Mouse (Mus musculus): ENCODE data around the gene Hdc. TPM values are rescaled to one million over a fixed set of nuclear protein-coding genes. Genes with fewer than 3 reads are reported as not detected.
A peak's percentile ranks its signal among the peaks of the same experiment; 100 is the strongest.

Hdc gene
- polyA plus RNA-seq (2014; fragmentation: Nextera tagmentation; extraction: Ambion mirVana), result 1.1 and 1.6 TPM in 2 replicates

- H3K27me3 ChIP-seq (replicated peaks; ENCODE audit: control insufficient read depth, insufficient read depth, low read length), result no peaks in the 10 kb centered on the region
- H3K27ac ChIP-seq (ENCODE audit: low read depth, low read length), result no peak within 1 kb of the TSS
- ATAC-seq (no peak), DNase-seq (ENCODE audit: low spot score) (no peak)
- 73% methylated on average over 14 of the region's 14 CpGs for WGBS
- no peaks in the 10 kb centered on the region for H3K36me3 ChIP-seq (ENCODE audit: control insufficient read depth, insufficient read depth, low read length)
- no peaks in the 10 kb centered on the region for H3K9me3 ChIP-seq (replicated peaks; ENCODE audit: control insufficient read depth, low read length)
- no peak within 1 kb of the TSS for H3K4me3 ChIP-seq (ENCODE audit: low read depth, low read length)
- no peaks in the 10 kb centered on the region for H3K4me1 ChIP-seq (ENCODE audit: control insufficient read depth, insufficient read depth, low read length)
- H3K4me2 ChIP-seq (ENCODE audit: low read length), result no peak within 1 kb of the TSS
- no peak within 1 kb of the TSS for H3K9ac ChIP-seq (ENCODE audit: low read length)
Measured at GRCm38 (mm10) chr2:126619249-126619704, at the start of gene Hdc. Gene Hdc (minus strand): TSS chr2:126619299.

GRCm38 (mm10) chr2:126668621-126669252 is 49.6 kb upstream of the Hdc start:
- Histone ChIP-seq H3K36me3 (ENCODE audit: control insufficient read depth, insufficient read depth, low read length) (no peaks in the 10 kb centered on the region), H3K9ac (ENCODE audit: low read length) (no peak overlapping the region), H3K4me2 (ENCODE audit: low read length) (no peak overlapping the region), H3K27me3 (replicated peaks; ENCODE audit: control insufficient read depth, insufficient read depth, low read length) (no peaks in the 10 kb centered on the region), H3K27ac (ENCODE audit: low read depth, low read length) (no peak overlapping the region), H3K9me3 (replicated peaks; ENCODE audit: control insufficient read depth, low read length) (no peaks in the 10 kb centered on the region), H3K4me3 (ENCODE audit: low read depth, low read length) (no peak overlapping the region), H3K4me1 (ENCODE audit: control insufficient read depth, insufficient read depth, low read length) (peaks cover 17% of the 10 kb centered on the region)
- 92% methylated on average over 5 of the region's 5 CpGs for WGBS
- ATAC-seq, result no peak
- no peak for DNase-seq (ENCODE audit: low spot score)

- ATAC-seq (no peak), DNase-seq (ENCODE audit: low spot score) (no peak)
- H3K27me3 ChIP-seq (replicated peaks; ENCODE audit: control insufficient read depth, insufficient read depth, low read length), result no peaks in the 10 kb centered on the region
- no peaks in the 10 kb centered on the region for H3K9me3 ChIP-seq (replicated peaks; ENCODE audit: control insufficient read depth, low read length)
- no peaks in the 10 kb centered on the region for H3K4me1 ChIP-seq (ENCODE audit: control insufficient read depth, insufficient read depth, low read length)
- no peak overlapping the region for H3K4me2 ChIP-seq (ENCODE audit: low read length)
- H3K27ac ChIP-seq (ENCODE audit: low read depth, low read length), result no peak overlapping the region
- WGBS, result 95% methylated on average over 3 of the region's 3 CpGs
- H3K36me3 ChIP-seq (ENCODE audit: control insufficient read depth, insufficient read depth, low read length), result no peaks in the 10 kb centered on the region
- H3K4me3 ChIP-seq (ENCODE audit: low read depth, low read length), result no peak overlapping the region
- H3K9ac ChIP-seq (ENCODE audit: low read length), result no peak overlapping the region
Measured at GRCm38 (mm10) chr2:126665984-126666383, 46.9 kb upstream of the Hdc start.

- Histone ChIP-seq H3K4me3 (ENCODE audit: low read depth, low read length) (no peak overlapping the region), H3K4me1 (ENCODE audit: control insufficient read depth, insufficient read depth, low read length) (no peaks in the 10 kb centered on the region), H3K27me3 (replicated peaks; ENCODE audit: control insufficient read depth, insufficient read depth, low read length) (no peaks in the 10 kb centered on the region), H3K4me2 (ENCODE audit: low read length) (no peak overlapping the region), H3K36me3 (ENCODE audit: control insufficient read depth, insufficient read depth, low read length) (no peaks in the 10 kb centered on the region), H3K9me3 (replicated peaks; ENCODE audit: control insufficient read depth, low read length) (no peaks in the 10 kb centered on the region), H3K27ac (ENCODE audit: low read depth, low read length) (no peak overlapping the region), H3K9ac (ENCODE audit: low read length) (no peak overlapping the region)
- WGBS, result 61% methylated on average over 4 of the region's 4 CpGs
- ATAC-seq (no peak), DNase-seq (ENCODE audit: low spot score) (peak; percentile 73)
Measured at GRCm38 (mm10) chr2:126663481-126663880, 44.4 kb upstream of the Hdc start.

- no peak for ATAC-seq
- Histone ChIP-seq H3K9ac (ENCODE audit: low read length) (no peak overlapping the region), H3K27ac (ENCODE audit: low read depth, low read length) (no peak overlapping the region), H3K4me2 (ENCODE audit: low read length) (no peak overlapping the region), H3K27me3 (replicated peaks; ENCODE audit: control insufficient read depth, insufficient read depth, low read length) (no peaks in the 10 kb centered on the region), H3K9me3 (replicated peaks; ENCODE audit: control insufficient read depth, low read length) (no peaks in the 10 kb centered on the region), H3K4me3 (ENCODE audit: low read depth, low read length) (no peak overlapping the region), H3K36me3 (ENCODE audit: control insufficient read depth, insufficient read depth, low read length) (peaks cover 45% of the 10 kb centered on the region), H3K4me1 (ENCODE audit: control insufficient read depth, insufficient read depth, low read length) (no peaks in the 10 kb centered on the region)
- DNase-seq (ENCODE audit: low spot score), result no peak
- 90% methylated on average over 4 of the region's 4 CpGs for WGBS
Measured at GRCm38 (mm10) chr2:126652929-126653328, 33.8 kb upstream of the Hdc start.

GRCm38 (mm10) chr2:126647762-126648161 is 28.7 kb upstream of the Hdc start:
- no peak overlapping the region for H3K4me2 ChIP-seq (ENCODE audit: low read length)
- 88% methylated on average over 3 of the region's 3 CpGs for WGBS
- no peaks in the 10 kb centered on the region for H3K27me3 ChIP-seq (replicated peaks; ENCODE audit: control insufficient read depth, insufficient read depth, low read length)
- H3K27ac ChIP-seq (ENCODE audit: low read depth, low read length), result no peak overlapping the region
- no peaks in the 10 kb centered on the region for H3K9me3 ChIP-seq (replicated peaks; ENCODE audit: control insufficient read depth, low read length)
- H3K4me3 ChIP-seq (ENCODE audit: low read depth, low read length), result no peak overlapping the region
- H3K4me1 ChIP-seq (ENCODE audit: control insufficient read depth, insufficient read depth, low read length), result no peaks in the 10 kb centered on the region
- H3K36me3 ChIP-seq (ENCODE audit: control insufficient read depth, insufficient read depth, low read length), result peaks cover 71% of the 10 kb centered on the region
- ATAC-seq (no peak), DNase-seq (ENCODE audit: low spot score) (no peak)
- no peak overlapping the region for H3K9ac ChIP-seq (ENCODE audit: low read length)

GRCm38 (mm10) chr2:126646461-126646860 is 27.4 kb upstream of the Hdc start:
- no peaks in the 10 kb centered on the region for H3K27me3 ChIP-seq (replicated peaks; ENCODE audit: control insufficient read depth, insufficient read depth, low read length)
- H3K36me3 ChIP-seq (ENCODE audit: control insufficient read depth, insufficient read depth, low read length), result peaks cover 62% of the 10 kb centered on the region
- H3K4me1 ChIP-seq (ENCODE audit: control insufficient read depth, insufficient read depth, low read length), result no peaks in the 10 kb centered on the region
- no peak overlapping the region for H3K9ac ChIP-seq (ENCODE audit: low read length)
- no peak for DNase-seq (ENCODE audit: low spot score)
- no peak for ATAC-seq
- WGBS, result 98% methylated on average over 5 of the region's 5 CpGs
- no peak overlapping the region for H3K4me3 ChIP-seq (ENCODE audit: low read depth, low read length)
- no peak overlapping the region for H3K4me2 ChIP-seq (ENCODE audit: low read length)
- no peaks in the 10 kb centered on the region for H3K9me3 ChIP-seq (replicated peaks; ENCODE audit: control insufficient read depth, low read length)
- no peak overlapping the region for H3K27ac ChIP-seq (ENCODE audit: low read depth, low read length)

GRCm38 (mm10) chr2:126644768-126645167 is 25.7 kb upstream of the Hdc start:
- Histone ChIP-seq H3K27me3 (replicated peaks; ENCODE audit: control insufficient read depth, insufficient read depth, low read length) (no peaks in the 10 kb centered on the region), H3K4me3 (ENCODE audit: low read depth, low read length) (no peak overlapping the region), H3K4me1 (ENCODE audit: control insufficient read depth, insufficient read depth, low read length) (no peaks in the 10 kb centered on the region), H3K36me3 (ENCODE audit: control insufficient read depth, insufficient read depth, low read length) (peaks cover 64% of the 10 kb centered on the region), H3K9me3 (replicated peaks; ENCODE audit: control insufficient read depth, low read length) (no peaks in the 10 kb centered on the region), H3K27ac (ENCODE audit: low read depth, low read length) (no peak overlapping the region), H3K4me2 (ENCODE audit: low read length) (no peak overlapping the region), H3K9ac (ENCODE audit: low read length) (no peak overlapping the region)
- ATAC-seq (no peak), DNase-seq (ENCODE audit: low spot score) (no peak)
- 97% methylated on average over 1 of the region's 1 CpGs for WGBS

- no peak overlapping the region for H3K4me3 ChIP-seq (ENCODE audit: low read depth, low read length)
- no peaks in the 10 kb centered on the region for H3K4me1 ChIP-seq (ENCODE audit: control insufficient read depth, insufficient read depth, low read length)
- no peak overlapping the region for H3K9ac ChIP-seq (ENCODE audit: low read length)
- H3K4me2 ChIP-seq (ENCODE audit: low read length), result no peak overlapping the region
- ATAC-seq (no peak), DNase-seq (ENCODE audit: low spot score) (no peak)
- no peak overlapping the region for H3K27ac ChIP-seq (ENCODE audit: low read depth, low read length)
- WGBS, result 89% methylated on average over 2 of the region's 2 CpGs
- H3K9me3 ChIP-seq (replicated peaks; ENCODE audit: control insufficient read depth, low read length), result no peaks in the 10 kb centered on the region
- H3K27me3 ChIP-seq (replicated peaks; ENCODE audit: control insufficient read depth, insufficient read depth, low read length), result no peaks in the 10 kb centered on the region
- H3K36me3 ChIP-seq (ENCODE audit: control insufficient read depth, insufficient read depth, low read length), result peaks cover 44% of the 10 kb centered on the region
Measured at GRCm38 (mm10) chr2:126640298-126640697, 21.2 kb upstream of the Hdc start.

Data from forebrain, embryonic 14.5 days (tissue).